Mouse (Mus musculus): ENCODE data around the gene Camta1.

The Camta1 gene

GRCm38 (mm10) chr4:151577961-151578360, 283.7 kb downstream of the Camta1 start:
- DNase-seq = no peak

DNA sequence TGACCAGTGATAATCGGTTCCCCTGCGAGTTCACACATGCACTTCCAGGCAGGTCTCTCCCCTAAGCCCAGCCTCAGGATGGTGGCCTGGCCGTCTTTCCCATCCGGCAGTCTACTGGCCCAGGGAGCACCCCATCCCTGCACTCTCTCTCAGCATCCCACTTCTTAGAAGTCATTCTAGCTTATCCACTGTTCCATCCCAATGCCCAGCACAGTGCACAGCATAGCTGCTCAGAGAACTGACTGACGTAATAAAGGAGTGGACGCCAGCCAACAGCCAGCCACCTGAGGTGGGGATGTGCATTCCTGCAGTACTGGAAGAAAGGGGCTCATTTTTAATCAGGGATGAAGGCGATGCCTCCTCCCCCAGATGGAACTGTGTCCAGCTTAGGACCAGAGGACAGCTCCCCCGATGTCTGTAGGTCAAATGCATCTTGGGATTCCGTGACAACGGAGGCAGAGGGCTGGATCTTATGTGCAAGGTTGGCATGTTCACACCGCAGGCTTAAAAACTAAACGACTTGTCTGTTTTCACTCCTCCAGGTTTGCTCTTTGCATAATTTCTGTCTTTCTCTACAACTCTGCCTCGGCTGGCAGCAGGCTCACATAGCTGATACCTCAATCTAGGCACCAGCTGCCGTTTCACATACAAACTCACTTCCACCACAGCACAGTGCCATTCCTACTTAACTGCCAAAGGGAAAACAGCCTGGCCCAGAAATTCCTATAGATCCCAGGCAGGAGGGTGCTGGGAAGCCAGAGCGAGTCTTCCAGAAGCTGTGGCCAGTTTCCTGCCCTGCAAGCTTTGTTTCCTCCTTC, 285.2 kb downstream of the Camta1 start:
- DNase-seq = peak; percentile 25

- no peak for DNase-seq
These were observed 289.0 kb downstream of the Camta1 start for GRCm38 (mm10) chr4:151572716-151573115.

DNA sequence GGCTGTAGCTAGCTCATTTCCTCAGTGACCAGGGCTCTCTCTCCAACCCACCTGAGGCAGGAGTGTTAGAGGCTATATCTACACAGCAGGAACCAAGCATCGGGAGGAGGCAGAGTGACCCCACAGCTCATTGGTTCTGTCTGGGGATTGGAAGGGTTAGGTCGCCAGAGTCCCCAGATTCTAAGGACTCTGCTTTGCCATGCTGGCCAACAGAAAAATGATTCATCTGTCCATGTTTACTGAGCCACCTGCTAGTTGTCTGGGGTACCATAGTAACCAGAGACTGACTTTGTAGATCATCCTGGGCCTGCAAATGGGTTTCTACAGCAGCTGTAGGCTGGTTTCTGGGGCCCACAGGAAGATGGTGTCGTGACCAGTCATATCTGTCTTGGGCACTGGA, 292.1 kb downstream of the Camta1 start:
- DNase-seq = no peak

- no peak for DNase-seq
These were observed 292.8 kb downstream of the Camta1 start for GRCm38 (mm10) chr4:151568887-151569286.

DNA sequence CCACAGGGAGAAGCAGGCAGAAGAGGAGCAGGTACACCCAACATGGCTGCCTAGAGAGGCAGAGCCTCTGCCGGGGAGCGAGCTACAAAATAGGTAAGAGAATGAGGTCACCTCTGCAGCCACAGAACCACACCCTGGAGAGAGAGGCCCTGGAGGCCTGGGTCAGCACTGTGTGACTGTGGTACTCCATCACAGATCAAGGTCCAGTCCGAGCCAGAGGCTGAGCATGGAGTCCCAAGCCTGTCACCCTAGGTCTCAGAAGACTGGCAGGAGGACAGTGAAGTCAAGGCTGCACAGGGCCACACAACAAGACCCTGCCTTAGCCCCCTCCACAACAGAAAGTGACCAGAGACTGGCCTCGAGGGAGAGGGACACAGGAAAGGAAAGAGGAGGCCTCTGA, 294.6 kb downstream of the Camta1 start:
- no peak for DNase-seq

- no peak for DNase-seq
These were observed 306.2 kb downstream of the Camta1 start for GRCm38 (mm10) chr4:151555505-151555904.

GRCm38 (mm10) chr4:151549523-151549922, 312.2 kb downstream of the Camta1 start:
- no peak for DNase-seq

- no peak for DNase-seq
These were observed 316.2 kb downstream of the Camta1 start for GRCm38 (mm10) chr4:151545452-151545851.

- no peak for DNase-seq
These were observed 317.5 kb downstream of the Camta1 start for GRCm38 (mm10) chr4:151544191-151544590.

DNA sequence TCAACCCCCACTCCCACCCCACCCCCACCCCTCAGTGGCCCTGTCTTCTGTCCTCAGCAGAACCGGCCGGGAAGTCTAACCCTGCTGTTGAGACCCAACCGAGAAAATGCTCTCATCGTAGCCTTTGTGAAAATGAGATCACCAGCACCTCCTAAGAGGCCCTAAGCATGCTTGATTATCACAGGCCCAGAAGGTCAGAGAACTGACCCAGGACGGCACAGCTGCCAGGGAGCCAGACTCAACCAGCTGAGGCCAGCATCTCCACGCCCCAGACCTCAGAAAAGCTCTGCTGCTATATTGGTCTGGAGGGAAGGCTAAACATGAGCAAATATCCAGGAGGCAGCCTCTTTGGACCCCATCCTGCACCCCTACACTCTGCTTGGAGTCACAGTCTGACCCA, 321.1 kb downstream of the Camta1 start:
- no peak for DNase-seq

DNA sequence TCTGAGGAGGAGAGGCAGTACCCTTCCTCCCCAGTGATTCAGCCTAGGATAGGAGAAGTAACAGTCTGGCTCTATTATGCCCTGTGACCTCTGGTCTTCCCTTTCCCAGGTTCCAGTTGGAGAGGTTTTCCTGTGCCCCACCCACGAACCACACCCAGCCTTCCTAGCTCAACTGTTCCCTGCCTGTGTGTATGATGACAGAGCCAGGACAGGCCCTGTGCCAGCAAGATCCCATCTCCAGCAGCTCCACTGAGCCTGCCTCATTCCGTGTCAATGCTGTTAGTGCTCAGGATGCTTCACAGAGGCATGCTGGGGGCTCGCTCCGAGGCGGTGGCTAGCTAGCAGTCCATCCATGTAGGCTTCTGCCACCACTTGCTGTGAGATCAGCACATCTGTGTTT, 321.8 kb downstream of the Camta1 start:
- no peak for DNase-seq

- no peak for DNase-seq
These were observed 322.5 kb downstream of the Camta1 start for GRCm38 (mm10) chr4:151539167-151539525.

GRCm38 (mm10) chr4:151538446-151539166, 323.1 kb downstream of the Camta1 start:
- no peak for DNase-seq

DNA sequence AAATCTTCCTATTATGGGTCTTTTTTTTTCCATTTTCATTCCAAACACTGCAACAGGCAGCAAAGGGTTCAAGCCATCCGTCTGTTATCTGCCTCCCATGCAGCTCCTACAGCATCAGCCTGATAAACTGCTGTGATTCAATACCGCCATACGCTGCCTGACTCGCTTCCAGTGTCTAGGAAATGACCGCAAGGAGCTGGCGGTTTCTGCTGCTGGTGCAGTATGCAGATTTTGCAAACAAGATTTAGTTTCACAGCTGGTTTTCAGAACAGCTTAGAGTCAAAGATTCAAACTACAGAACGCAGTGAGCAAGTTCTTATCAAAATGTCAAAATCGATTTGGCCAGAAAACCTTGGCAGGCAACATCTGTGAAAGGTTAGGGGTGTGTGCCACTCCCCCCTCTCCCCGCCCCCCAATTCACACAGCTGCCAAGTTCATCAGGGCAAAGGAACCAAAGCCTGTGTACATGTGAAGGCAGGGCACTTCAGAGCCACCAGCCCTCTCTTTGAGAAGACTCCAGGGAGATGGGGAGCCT, 325.7 kb downstream of the Camta1 start:
- DNase-seq = no peak

DNA sequence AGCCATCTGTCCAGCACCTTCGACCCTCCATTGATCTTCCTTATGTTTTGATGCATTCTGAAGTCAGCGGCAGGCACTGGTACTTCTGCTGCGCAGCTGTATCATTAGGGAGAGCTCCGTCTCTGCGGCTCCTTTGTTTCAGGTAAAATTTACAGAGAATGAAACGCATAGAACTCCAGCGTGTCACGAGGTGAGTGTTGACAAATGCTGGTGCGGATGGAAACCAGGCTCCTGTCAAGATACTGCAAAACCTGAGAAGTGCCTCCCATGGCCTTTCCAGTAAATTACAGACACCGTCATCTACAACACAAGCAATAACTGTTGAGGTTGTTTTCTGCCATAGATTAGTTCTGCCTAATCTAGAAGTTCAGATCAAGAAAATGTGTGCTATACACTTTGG, 328.2 kb downstream of the Camta1 start:
- no peak for DNase-seq

DNA sequence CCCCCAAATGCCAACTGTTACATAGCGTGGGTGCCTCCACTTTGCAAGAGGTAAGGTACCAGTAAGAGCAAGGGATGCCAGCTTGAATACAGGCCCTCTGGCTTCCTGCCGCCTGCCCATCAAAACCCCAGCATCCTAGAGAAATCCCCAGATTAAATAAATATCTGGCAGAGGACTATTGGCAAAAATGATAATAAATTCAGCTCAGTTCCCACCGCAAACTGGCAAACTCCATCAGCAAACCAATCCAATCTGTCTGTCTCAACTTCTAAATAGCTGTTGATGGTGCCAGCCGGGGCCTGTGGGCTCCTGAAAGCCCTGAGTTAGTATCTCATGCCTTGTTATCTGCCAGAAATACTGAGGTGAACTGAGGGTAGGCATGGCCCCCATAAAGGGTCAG, 333.2 kb downstream of the Camta1 start:
- DNase-seq = no peak

GRCm38 (mm10) chr4:151527763-151528162, 333.9 kb downstream of the Camta1 start:
- no peak for DNase-seq

- no peak for DNase-seq
These were observed 341.6 kb downstream of the Camta1 start for GRCm38 (mm10) chr4:151520103-151520502.

DNA sequence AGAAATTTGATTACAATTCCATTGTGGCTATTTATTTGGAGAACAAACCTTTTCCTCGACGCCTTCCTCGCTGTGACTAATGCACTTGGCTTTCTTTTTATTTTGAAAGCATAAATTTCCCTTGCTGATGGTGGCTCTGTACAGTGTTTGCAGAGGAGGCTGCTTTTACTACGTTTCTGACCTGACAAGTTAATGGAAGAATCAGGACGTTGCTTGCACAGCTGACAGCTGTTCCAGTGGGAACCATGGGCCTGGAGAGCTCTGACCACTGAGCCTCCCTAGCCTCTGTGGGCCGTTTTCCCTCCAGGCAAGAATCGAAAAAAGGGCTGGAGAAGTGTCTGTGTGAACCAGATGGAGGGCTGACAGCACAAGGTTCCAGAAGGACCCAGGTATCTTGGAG, 342.7 kb downstream of the Camta1 start:
- DNase-seq = no peak

DNA sequence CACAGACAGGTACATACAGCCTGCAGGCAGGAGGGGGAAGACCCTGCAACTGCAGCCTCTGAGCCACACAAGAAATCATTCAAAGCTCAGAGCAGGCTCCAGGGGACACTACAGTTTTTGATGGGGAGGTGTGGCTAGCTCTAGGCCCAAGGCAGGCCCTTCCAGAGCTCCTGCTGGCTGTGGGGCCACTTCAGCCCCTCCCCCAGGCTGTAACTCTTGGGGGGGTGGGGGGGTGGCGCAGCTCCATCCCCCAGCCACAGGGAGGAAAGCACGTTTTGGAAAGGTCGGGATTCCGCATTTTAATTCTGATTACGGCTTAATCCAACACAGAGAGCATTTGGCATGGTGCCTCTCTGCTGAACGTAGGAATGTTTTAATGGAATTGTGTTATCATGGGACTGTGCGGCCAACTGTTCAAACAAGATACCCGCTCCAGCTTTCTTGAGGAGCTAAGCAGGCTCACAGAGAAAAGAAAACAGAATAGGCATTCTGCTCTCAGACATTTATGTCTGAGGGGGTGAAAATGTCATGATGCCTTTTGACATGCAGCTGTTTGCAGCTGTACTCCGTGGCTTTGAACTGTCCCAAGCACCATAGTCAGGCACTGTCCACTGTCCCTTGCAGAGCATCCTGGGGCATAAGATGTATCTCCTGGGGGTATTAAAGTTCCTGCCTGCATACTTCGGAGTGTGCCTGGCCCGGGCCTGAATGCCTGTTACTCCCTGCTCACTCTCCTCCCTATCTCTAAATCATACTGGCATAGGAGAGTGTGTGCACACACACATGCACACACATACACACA, 344.5 kb downstream of the Camta1 start:
- DNase-seq = no peak

- no peak for DNase-seq
These were observed 346.4 kb downstream of the Camta1 start for GRCm38 (mm10) chr4:151515316-151515715.

GRCm38 (mm10) chr4:151511092-151511491, 350.6 kb downstream of the Camta1 start:
- DNase-seq = no peak
